Mouse (Mus musculus) cortical plate, adult 2 months (tissue): ENCODE data around the gene Slc26a3.

Experiments used
- CTCF ChIP-seq: fragments of 200-500 bp; IDR thresholded peaks from 2 replicates; pipeline ENCODE4 v1.5.1; 2011; ENCODE audit warnings: mild to moderate bottlenecking, control low read depth, low read length; ENCODE audit not compliant: insufficient read depth; ENCODE audit errors: extremely low read depth
- POLR2A ChIP-seq: fragments of 200-500 bp; IDR thresholded peaks from 2 replicates; pipeline ENCODE4 v1.6.1; 2011; ENCODE audit warnings: mild to moderate bottlenecking, low read length, control low read depth; ENCODE audit not compliant: insufficient read depth; ENCODE audit errors: extremely low read depth

DNA sequence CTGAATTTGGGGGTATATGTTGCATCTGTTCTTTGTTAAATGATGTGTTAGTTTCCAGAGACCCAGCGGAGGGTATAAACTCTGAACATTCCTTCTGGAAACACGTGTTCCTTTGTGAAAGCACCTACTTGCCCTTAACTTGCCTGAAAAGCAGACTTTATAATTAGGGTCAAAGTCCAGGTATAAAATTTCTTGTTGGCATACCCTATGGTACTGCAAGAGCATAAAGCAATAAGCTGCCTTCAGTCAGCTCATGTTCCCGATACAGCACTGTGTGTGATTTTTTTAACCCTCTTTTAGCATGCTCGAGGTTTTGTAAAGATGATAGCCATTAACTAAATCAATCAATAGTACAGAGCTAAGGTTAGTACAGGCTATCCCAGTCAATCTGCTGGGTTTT, 71.9 kb downstream of the Slc26a3 start:
- TF ChIP-seq CTCF (no peak), POLR2A (no peak)
